Mouse (Mus musculus) forebrain, embryonic 16.5 days (tissue): ENCODE results near the gene Bcl9l. TPM values are rescaled to one million over a fixed set of nuclear protein-coding genes. Genes with fewer than 3 reads are reported as not detected.

Experiments
- ATAC-seq: fragments of 200-750 bp; cut with Nextera tagmentation; 2 replicates; pipeline ENCODE4 v1.8.0; 2017; ENCODE audit warnings: mild to moderate bottlenecking, moderate library complexity
- H3K27ac ChIP-seq: fragments of 300-500 bp; sonication (generic); 2 replicates; pipeline ENCODE4 v1.5.1; 2014; ENCODE audit warnings: low read length, control low read depth
- H3K27me3 ChIP-seq: fragments of 300-500 bp; sonication (generic); replicated peaks from 2 replicates; pipeline ENCODE4 v1.6.1; 2014; ENCODE audit warnings: low read length; ENCODE audit not compliant: control insufficient read depth, insufficient read depth
- H3K36me3 ChIP-seq: fragments of 300-500 bp; sonication (generic); 2 replicates; pipeline ENCODE4 v1.6.1; 2014; ENCODE audit not compliant: control insufficient read depth, insufficient read depth
- H3K4me1 ChIP-seq: fragments of 300-500 bp; sonication (generic); replicated peaks from 2 replicates; pipeline ENCODE4 v1.6.1; 2014; ENCODE audit warnings: low read length; ENCODE audit not compliant: control insufficient read depth, insufficient read depth
- H3K4me2 ChIP-seq: fragments of 300-500 bp; sonication (generic); 2 replicates; pipeline ENCODE4 v1.6.1; 2014; ENCODE audit warnings: mild to moderate bottlenecking, low read length, control low read depth
- H3K4me3 ChIP-seq: fragments of 300-500 bp; sonication (generic); replicated peaks from 2 replicates; pipeline ENCODE4 v1.5.1; 2014; ENCODE audit warnings: mild to moderate bottlenecking, low read length, control low read depth
- H3K9ac ChIP-seq: fragments of 300-500 bp; sonication (generic); replicated peaks from 2 replicates; pipeline ENCODE4 v1.6.1; 2014; ENCODE audit warnings: low read depth, low read length, control low read depth
- H3K9me3 ChIP-seq: fragments of 300-500 bp; sonication (generic); 2 replicates; pipeline ENCODE4 v1.6.1; 2016; ENCODE audit warnings: low read length; ENCODE audit not compliant: control insufficient read depth
- WGBS: fragments of 180-500 bp; shearing (Covaris S2); extraction: QIAGEN DNeasy Blood & Tissue Kit; methylation state at CpG from one replicate; pipeline ENCODE4 v1.1.7; 2014; 5-methylcytosine and 5-hydroxymethylcytosine counted together
- polyA plus RNA-seq: library from polyadenylated mRNA; unstranded; fragments of >200 nt; fragmentation: Nextera tagmentation; extraction: Ambion mirVana; gene quantifications from 2 replicates; pipeline ENCODE4 v1.2.1, GENCODE M21; 2015

Bcl9l gene
- polyA plus RNA-seq, 1 experiment from 2014 or later, result 15.0 TPM

DNA sequence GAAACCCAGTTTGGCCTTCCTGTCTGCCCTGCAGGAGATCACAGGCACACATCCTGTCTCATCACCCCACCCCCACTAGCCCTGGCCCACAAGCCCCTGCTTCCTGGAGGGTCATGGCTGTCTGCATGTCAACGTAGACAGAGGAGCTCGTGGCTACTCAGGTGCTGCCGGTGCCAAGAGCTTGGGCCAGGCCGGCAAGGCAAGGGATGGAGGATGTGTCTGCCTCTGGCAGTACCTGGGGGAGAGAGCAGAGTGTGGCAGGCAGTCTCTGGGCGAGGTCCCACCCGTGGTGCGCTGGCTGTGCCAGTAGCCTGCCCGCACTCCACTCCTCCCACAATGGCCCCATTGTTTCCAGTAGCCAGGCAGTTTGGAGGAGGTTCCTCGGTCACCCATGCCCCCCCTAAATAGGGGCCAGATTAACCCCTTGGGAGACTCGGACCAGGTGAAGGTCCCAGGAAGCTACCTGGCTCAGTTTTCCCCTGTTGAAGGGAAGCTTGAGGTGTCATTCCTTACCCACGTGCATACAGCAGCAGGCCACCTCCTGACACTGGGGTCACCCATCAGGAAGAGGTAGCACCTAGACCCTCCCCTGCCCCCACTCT lies 11.7 kb downstream of the Bcl9l start:
- Histone ChIP-seq H3K4me1 (peaks cover 82% of the 10 kb centered on the region), H3K4me3 (no peak overlapping the region), H3K36me3 (no peaks in the 10 kb centered on the region), H3K27ac (peak overlapping the region; percentile 62), H3K4me2 (no peak overlapping the region; the same call in 1 of the 2 replicates), H3K9me3 (no peaks in the 10 kb centered on the region), H3K9ac (peak overlapping the region; percentile 35), H3K27me3 (no peaks in the 10 kb centered on the region)
- 5% methylated on average over 11 of the region's 11 CpGs for WGBS
- ATAC-seq, result no peak

DNA sequence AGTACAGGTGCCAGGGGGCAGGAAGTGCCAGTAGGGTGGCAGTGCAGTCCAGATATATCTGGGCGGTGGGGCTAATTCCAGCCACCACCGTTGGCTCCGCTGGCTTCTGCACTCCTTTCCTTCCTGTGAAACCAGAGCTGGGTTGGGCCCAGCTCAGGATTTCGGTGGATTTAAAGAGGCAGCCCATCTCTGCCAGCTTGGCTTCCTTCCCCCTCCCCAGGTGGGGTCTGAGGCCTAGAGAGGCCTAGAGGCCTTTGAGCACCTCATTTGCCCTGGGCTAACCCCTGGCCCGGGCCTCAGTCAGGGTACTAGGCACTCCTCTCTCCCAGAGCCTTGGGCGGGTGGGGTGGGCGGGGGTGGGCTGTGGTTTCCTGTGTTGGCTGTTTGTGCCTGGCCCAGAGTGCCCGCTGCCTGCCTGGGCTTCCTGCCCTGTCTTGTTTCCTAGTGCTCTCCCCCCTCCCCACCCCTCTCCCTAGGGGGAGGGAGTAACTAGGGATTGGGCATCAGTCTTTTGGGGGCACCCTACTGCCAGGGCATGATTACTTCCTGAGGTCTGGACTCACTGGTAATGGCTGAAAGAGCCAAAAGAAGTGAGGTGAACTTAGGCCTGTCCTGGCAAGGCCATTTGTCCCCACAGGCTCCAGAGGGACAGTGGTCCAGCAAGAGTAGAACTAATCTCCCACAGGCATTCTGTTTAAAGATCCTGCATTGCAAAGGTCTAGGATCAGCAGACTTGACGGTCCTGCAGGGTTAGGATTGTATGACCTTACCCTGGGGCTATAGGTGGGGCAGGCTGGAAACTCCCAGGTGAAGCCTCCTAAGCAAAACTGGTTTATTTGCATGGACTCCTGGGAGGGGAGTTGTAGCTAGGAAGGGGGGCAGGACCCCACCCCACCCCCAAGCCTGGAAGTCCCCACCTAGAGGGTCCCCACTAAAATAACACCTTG lies 12.5 kb downstream of the Bcl9l start:
- Histone ChIP-seq H3K4me1 (peaks cover 82% of the 10 kb centered on the region), H3K4me2 (no peak overlapping the region; the same call in 1 of the 2 replicates), H3K4me3 (no peak overlapping the region), H3K9ac (peak overlapping the region; percentile 0; the same call in 1 of the 2 replicates), H3K36me3 (no peaks in the 10 kb centered on the region), H3K27me3 (no peaks in the 10 kb centered on the region), H3K9me3 (no peaks in the 10 kb centered on the region), H3K27ac (peak overlapping the region; percentile 62)
- WGBS, result 17% methylated on average over 9 of the region's 9 CpGs
- ATAC-seq, result no peak

DNA sequence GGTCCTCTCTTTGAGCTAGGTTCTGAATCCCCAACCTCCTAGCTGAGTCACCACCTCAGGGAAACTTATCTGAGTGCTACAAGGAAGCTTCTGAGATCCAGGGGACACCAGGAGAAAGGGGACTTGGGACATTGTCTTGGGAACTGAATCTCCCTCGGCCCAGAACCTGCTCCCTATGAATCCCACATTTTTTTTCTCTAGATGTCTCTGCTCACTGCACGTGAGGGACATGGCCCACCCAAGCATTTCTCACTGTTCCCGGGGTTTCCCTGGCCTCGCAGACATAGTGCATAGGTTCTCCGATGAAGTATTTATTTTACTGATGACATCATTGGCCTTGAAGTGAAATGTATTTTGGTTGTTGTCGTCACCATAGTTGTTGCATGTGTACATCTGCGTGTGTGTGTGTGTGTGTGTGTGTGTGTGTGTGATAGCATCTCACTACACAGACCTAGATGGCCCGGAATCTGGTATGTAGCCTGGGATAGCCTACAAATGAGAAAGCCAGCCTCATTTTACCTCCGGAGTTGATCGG lies 13.3 kb downstream of the Bcl9l start:
- WGBS, result 87% methylated on average over 10 of the region's 10 CpGs
- ATAC-seq, result no peak
- Histone ChIP-seq H3K9ac (no peak overlapping the region), H3K4me1 (peaks cover 81% of the 10 kb centered on the region), H3K4me2 (no peak overlapping the region), H3K27ac (no peak overlapping the region), H3K36me3 (no peaks in the 10 kb centered on the region), H3K9me3 (no peaks in the 10 kb centered on the region), H3K27me3 (no peaks in the 10 kb centered on the region), H3K4me3 (no peak overlapping the region)

DNA sequence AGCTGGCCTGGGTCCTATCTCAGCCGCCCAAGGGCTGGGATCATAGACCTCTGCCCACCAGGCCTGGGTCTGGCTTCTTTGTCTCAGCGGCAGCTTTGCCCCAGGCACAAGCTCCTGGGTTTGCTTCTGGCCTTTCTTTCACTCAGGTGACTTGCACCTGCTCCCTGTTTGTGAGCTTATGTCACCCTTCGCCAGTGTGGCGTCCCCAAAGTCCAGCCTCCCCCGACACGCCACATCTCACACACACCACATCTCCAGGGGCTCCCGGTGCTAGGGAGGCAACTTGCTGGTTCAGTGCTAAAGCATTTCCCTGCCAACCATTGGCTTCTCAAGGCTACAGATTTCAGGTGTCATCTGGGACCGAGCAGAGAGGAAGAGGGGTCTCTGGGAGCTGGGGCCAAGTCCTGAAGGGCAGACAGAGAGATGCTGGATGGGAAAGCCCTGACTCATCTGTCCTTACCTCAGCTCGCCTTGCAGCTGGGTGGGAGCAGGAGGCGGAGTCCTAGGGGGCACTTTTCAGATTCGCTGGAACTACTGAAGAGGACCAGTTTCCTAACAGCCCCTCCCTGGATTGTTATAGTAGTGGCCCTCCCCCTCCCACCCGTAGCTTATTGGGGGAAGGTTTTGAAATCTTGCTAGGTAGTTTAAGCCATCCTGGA lies 14.3 kb downstream of the Bcl9l start:
- WGBS, result 48% methylated on average over 12 of the region's 12 CpGs
- H3K4me3 ChIP-seq, result no peak overlapping the region
- no peaks in the 10 kb centered on the region for H3K9me3 ChIP-seq
- peaks cover 3% of the 10 kb centered on the region; the same call in 1 of the 2 replicates for H3K36me3 ChIP-seq
- no peak overlapping the region for H3K27ac ChIP-seq
- ATAC-seq, result no peak
- H3K4me2 ChIP-seq, result no peak overlapping the region
- no peak overlapping the region for H3K9ac ChIP-seq
- H3K27me3 ChIP-seq, result no peaks in the 10 kb centered on the region
- peaks cover 88% of the 10 kb centered on the region for H3K4me1 ChIP-seq

DNA sequence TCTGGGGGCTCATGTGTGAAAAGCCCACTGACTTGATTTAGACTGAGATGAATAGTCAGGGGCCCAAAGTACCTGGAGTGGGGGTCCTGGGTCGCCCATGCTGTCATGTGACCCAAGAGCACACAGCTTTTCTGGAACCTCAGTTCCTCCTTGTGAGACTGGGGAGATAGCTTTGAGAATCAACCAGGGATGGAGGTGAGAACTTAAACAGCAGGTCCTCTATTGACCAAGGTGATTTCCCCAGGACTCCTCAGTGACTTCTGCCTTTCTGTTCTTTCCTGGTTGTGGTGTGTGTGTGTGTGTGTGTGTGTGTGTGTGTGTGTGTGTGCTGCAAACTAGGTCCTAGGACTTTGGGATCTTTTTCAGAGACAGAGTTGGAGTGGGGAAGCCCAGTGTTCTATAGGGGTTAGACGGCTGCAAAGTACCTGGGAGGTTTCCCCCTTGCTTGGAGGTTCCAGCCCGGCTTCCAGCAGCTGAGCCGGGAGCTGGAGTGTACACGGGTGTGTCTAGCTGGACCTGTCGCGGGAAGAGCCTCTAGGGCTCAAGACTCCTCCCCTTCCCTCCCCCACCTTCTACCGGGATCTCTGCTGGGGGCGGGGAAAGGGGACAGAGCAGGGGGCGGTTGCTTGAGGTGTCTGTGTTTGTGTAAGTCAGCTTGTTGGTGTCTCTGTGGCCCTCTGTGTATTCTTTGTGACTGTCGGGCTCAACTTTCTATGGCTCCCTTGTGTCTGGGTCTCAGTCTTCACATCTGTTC lies 15.2 kb downstream of the Bcl9l start:
- peak overlapping the region; percentile 43 for H3K4me3 ChIP-seq
- ATAC-seq, result no peak
- no peaks in the 10 kb centered on the region for H3K9me3 ChIP-seq
- no peaks in the 10 kb centered on the region for H3K27me3 ChIP-seq
- H3K4me2 ChIP-seq, result peak overlapping the region; percentile 57
- H3K36me3 ChIP-seq, result peaks cover 3% of the 10 kb centered on the region; the same call in 1 of the 2 replicates
- 2% methylated on average over 11 of the region's 11 CpGs for WGBS
- peak overlapping the region; percentile 46 for H3K9ac ChIP-seq
- H3K4me1 ChIP-seq, result peaks cover 83% of the 10 kb centered on the region
- peak overlapping the region; percentile 79 for H3K27ac ChIP-seq

DNA sequence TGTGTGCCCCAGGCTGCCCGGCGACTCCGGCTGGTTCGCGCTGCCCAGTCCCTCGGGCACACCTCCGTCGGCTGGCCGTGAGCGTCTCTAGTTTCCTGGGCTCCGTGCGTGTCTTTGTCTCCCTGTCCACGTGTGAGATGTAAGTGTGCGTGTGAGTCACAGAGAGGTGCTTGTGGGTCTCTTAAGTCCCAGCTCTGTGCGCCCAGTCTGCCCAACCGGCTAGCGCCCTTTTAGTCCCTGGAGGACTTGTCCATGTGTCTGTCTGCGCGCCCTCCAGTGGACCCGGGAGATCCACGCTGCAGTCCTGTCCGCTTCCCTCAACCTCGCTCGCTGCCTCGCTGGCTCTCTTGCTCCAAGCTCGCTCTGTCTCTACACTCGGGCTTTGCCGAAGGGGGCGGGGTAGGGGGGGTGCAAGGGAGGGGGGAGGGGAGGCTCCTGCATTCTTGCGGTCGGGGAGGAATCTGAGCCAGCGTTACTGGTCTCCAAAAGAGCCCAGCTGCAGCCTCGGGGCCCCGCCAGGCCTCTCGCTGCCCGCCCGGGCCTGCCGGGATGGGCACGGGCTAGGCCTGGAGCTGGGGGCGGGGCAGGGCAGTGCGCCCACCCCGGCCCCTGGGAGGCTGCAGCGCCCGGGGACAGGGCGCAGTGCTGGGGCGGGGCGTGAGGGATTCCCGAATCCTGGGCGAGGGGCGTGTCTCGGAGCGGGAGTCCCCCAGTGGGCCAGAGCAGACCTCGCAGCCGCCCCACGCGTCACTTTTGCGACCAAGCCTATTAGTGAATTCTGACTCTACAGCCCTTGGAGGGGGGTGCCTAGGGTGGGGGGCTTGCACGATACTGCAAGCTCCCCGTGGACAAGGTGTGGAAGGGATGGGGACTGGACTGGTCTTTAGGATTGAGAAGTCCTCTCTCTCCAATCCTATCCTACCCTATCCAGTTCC lies 16.1 kb downstream of the Bcl9l start:
- H3K4me2 ChIP-seq, result peak overlapping the region; percentile 57
- WGBS, result under 1% methylated on average over 54 of the region's 59 CpGs
- ATAC-seq, result peak; percentile 81
- H3K9ac ChIP-seq, result peak overlapping the region; percentile 46
- H3K4me3 ChIP-seq, result peak overlapping the region; percentile 43
- no peaks in the 10 kb centered on the region for H3K27me3 ChIP-seq
- H3K9me3 ChIP-seq, result no peaks in the 10 kb centered on the region
- H3K27ac ChIP-seq, result peak overlapping the region; percentile 79
- H3K36me3 ChIP-seq, result peaks cover 3% of the 10 kb centered on the region; the same call in 1 of the 2 replicates
- H3K4me1 ChIP-seq, result peaks cover 74% of the 10 kb centered on the region

DNA sequence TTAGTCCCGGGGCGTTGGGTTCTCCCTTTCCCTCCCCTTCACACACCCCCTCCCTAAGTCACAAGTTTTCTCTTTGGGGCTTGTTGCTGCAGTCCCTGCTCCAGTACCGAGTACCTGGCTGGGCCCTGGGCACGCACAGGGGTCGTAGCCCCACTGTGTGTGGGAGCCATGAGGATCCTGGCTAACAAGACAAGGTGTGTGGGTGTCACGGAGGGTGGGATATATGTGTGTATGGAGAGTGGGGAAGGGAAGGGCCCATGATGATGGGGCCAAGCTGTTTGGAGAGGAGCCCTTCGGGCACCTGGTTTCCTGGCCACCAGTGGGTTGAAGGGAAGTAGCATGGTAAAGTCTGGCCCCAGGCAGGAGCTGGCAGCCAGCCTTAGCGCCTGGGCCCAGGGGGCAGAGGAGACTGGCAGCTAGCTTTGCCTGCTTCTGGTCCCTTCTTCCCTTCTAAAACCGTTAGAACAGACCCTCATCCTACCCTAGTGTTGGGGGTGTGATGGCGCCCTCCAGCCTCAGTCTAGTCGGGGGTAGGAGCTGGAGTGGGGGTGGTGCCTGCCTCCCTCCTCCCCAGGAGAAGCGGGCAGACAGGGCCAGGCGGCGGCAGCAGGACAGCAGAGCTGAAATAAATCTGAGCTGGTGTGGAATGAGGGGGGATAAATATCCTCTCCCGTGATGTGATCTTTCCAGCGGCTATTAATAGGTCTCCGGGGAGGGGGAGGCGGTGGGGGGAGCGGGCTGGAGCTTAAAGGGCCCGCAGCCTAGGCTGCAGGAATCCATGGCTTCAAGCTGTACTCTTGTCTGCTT lies 16.9 kb downstream of the Bcl9l start:
- peaks cover 3% of the 10 kb centered on the region; the same call in 1 of the 2 replicates for H3K36me3 ChIP-seq
- 4% methylated on average over 19 of the region's 20 CpGs for WGBS
- H3K4me1 ChIP-seq, result peaks cover 65% of the 10 kb centered on the region
- H3K4me3 ChIP-seq, result peak overlapping the region; percentile 43
- peak overlapping the region; percentile 79 for H3K27ac ChIP-seq
- no peaks in the 10 kb centered on the region for H3K27me3 ChIP-seq
- peak; percentile 21 for ATAC-seq
- no peaks in the 10 kb centered on the region for H3K9me3 ChIP-seq
- H3K9ac ChIP-seq, result peak overlapping the region; percentile 46
- H3K4me2 ChIP-seq, result peak overlapping the region; percentile 57
